Mouse (Mus musculus) stomach, postnatal 0 days (tissue): Measurements from ENCODE around the gene Nepro.

ENCODE experiments used
- CTCF ChIP-seq: IDR thresholded peaks from 2 replicates; pipeline ENCODE4 v1.5.1; 2016; ENCODE audit warnings: antibody characterized with exemption, low read depth, mild to moderate bottlenecking, moderate library complexity
- EP300 ChIP-seq: optimal IDR thresholded peaks from 2 replicates; pipeline ENCODE3; 2016; ENCODE audit warnings: antibody characterized with exemption

GRCm38 (mm10) chr16:44684646-44685045 is 39.5 kb upstream of the Nepro start:
- TF ChIP-seq EP300 (no peak), CTCF (no peak)
